Mouse (Mus musculus) cerebellum, adult 18-20 months (tissue): ENCODE data around the gene Rhbg.

Source experiments
- DNase-seq, 2 experiments: peaks; one replicate each; pipeline ENCODE4 v3.0.0; 2021

Rhbg gene

DNA sequence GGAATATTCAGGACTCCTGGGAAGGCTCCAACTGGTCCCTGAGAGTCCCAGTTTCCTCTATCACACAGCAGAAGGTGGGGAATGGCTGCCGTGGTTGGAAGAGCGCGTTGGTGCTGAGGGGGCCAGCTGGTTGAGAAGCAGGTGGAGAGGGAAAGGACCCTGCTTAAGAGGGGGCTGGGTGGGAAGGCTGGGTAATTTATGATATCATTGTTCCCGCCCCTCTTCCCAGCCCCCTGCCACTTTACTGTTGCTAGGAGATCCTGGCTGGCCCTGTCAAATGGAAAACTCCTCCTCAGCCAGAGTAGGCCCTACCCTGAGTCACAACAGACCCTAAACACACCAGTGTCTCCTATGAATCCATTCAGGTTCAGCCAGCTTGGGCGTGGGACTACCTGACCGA is 26.5 kb downstream of the Rhbg start:
- peak in 1 of 2 experiments; percentile 16 for DNase-seq

- DNase-seq, result no peak
Measured at GRCm38 (mm10) chr3:88227260-88227659, 27.2 kb downstream of the Rhbg start.

- peak; percentile 90 to 92 for DNase-seq
Measured at GRCm38 (mm10) chr3:88226101-88226845, 28.2 kb downstream of the Rhbg start.

- DNase-seq, result no peak
Measured at GRCm38 (mm10) chr3:88224929-88225328, 29.6 kb downstream of the Rhbg start.

GRCm38 (mm10) chr3:88222446-88222845 is 32.1 kb downstream of the Rhbg start:
- peak in 1 of 2 experiments; percentile 36 for DNase-seq

- DNase-seq, result peak; percentile 49 to 60
Measured at GRCm38 (mm10) chr3:88221519-88222390, 32.8 kb downstream of the Rhbg start.

GRCm38 (mm10) chr3:88220842-88221241 is 33.7 kb downstream of the Rhbg start:
- no peak for DNase-seq

DNA sequence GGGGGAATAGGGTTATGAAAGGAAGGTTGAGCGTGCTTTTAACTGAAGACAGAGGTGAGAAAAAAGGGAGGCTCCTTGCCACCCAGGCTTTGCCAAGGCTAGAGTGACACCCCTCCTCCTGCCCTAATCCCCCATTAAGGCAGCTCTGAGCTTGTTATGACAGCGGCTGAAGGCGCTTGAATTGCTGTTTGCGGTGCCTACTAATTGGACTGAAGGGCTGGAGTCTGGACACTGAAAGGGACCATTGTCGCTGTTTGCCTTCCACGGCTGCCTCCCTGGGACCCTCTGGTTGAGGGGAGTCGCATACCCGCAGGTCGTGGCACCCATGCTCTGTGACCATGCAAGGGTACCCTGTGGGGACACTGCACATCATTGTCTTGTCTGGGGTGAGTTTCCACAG is 34.6 kb downstream of the Rhbg start:
- DNase-seq, result no peak

GRCm38 (mm10) chr3:88217679-88218078 is 36.8 kb downstream of the Rhbg start:
- no peak for DNase-seq

DNA sequence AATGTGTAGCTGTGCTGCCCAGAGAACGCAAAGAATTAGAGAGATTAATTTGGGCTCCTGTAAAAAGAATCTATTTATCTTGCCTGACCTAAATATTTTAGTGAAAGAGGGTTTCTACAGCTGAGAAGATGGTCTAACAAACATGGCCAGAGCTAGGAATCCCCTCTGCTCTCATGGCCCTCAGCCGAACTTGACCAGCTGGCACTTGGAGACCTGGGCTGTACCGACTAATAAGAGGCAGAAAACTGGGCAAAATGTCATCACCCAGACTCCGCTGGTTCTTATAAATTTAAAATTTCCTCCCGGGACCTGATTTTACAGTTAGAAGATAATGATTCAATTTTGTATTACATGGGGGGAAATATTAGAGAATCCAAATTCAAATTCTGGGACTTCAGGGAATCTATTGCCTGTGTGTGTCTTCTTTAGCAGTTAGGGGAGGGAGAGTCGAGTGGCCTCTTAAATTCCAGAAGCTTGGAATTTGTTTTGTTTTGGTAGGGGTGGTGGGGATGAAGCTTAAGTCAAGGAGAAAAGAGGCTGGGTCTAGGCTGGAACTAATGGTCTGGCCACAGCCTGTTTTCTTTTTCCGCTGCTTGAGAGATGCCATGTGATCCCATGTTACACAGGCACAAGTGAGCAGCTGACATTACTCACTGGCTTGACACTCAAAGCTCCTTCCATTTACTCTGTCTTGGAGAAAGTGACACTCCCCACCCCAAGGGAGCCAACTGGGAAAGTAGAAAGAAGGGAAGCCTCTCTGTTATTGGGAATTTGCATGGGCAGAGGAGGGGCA is 37.8 kb downstream of the Rhbg start:
- peak; percentile 78 to 88 for DNase-seq

GRCm38 (mm10) chr3:88216116-88216515 is 38.4 kb downstream of the Rhbg start:
- DNase-seq, result peak in 1 of 2 experiments; percentile 52

DNA sequence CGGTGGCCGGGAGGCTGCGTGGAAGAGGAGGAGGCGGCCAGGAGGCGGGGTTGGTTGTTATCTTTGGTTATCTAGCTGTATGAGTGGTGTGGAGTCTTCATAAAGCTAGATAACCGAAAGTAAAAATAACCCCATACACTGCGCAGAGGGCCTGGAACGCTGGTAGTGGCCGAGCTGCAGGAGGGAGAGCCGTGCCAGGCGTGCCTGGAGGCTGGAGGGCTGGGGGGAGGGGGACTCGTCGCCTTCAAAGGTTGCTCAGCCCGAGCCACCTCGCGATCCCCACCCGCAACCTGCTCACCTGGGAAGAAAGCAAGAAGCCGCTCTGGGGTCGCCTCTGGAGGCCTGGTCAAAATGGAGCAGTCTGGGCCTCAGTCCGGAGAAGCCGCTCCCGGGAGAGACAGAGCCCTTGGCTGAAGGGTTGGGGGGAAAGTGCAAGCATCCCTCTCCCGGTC is 38.9 kb downstream of the Rhbg start:
- DNase-seq, result peak; percentile 60 to 73

- DNase-seq, result peak; percentile 50 to 68
Measured at GRCm38 (mm10) chr3:88214971-88215552, 39.4 kb downstream of the Rhbg start.

DNA sequence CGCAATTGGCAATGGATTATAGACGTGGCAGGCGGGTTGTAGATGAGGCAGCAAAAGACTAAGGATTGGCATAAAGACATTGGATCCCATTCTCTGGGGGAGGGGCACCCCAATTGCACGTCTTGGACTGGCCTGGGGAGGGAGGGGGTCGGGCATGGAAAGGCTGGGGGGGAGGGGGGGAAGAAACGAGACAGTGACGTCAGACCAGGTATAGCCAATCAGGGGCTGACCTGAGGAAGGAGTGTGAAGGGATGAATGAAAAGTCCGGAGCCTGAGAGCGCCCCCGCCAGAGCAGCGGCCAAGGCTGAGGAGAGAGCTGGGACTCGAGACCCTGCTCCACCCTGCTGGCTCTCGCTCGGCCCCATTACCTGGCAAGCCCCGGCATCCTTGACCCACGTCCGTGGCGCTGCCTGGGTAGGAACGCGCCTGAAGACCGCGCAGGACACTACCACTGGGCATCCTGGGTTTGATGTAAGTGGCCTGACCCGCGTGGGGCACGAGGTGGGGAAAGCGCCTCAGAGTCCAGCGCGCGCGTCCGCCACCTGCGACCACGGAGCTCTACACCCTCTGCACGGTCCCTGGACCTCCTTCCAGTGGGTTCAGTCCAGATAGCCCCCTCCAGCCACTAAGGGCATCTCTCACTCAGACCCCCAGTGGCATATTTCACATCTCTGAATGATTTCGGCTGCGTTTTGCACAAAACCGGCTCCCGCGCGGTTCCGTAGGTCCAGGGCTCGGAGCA is 40.1 kb downstream of the Rhbg start:
- peak; percentile 88 for DNase-seq

DNA sequence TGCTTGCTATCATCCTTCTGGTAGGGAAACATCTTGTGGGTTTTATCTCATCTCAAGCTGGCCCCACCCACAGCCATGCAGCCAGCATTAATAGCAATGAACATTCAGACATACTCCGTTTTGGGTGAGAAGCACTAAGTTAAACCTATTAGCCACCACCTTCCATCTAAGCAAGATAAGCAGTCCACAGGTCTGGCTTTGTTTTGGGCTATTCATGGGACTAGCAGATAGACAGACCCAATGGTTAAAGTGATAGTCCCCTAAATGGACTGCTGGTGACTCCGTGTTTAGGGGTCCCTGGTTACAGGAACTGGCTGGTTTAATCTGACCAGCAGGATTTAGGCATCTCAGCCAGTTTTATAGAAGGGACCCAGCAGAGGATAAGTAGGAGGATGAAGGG is 41.5 kb downstream of the Rhbg start:
- DNase-seq, result peak in 1 of 2 experiments; percentile 21

DNA sequence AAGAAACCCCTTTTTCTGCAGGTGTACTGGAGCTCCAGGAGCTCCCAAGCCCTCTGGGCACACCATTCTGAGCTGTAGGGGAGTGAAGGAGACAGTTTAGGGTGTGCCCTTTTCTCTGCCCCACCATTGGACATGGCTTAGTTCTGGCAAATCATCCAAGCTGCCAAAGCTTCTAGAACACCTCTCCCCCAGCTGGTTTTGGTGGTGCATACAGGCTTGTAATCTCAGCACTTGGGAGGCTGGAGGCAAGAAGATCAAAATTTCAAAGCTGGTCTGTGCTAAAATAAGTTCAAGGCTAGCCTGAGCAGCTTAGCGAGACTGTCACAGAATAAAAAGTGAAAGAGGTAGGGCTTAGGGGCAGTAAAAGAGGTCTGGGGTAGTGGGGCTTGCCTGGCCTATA is 42.2 kb downstream of the Rhbg start:
- peak in 1 of 2 experiments; percentile 16 for DNase-seq

DNA sequence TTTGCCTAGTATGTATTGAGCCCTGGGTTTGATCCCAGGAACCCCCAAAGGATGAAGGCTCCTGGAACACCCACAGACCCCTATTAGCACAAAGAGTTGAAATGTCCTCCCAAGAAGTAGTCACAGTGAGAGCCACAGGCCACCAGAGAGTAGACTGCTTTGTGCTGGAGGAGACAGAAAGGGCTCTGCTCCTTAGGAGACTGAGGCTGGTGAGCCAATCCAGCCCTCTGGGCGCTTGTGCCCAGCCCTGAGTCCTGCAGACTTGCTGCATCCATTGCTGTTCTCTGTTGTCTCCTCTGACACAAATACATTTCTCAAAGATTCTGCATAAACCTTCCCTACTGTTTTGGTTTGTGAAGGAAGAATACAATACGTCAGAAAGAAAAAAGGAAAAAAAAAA is 43.6 kb downstream of the Rhbg start:
- peak in 1 of 2 experiments; percentile 17 for DNase-seq

DNA sequence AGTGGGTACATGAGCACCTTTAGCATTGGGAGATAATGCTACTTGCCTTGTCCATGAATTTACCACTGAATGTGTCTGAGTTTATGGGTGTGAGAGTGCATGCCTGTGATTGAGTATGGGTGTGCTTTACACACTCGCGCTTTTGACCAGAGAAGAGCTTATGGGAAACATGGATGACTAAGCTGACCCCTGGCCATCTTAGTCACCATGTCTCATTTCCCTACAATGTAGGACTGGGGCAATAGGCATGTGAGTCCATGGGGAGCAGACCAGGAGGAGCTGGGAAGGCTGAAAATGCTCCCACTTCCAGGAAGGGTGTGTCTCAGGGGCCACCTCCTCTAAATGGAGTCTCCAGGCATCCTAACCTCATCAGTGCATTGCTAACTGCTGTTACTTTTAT is 44.4 kb downstream of the Rhbg start:
- DNase-seq, result peak; percentile 1 to 13

- peak; percentile 26 to 37 for DNase-seq
Measured at GRCm38 (mm10) chr3:88209306-88209705, 45.2 kb downstream of the Rhbg start.

GRCm38 (mm10) chr3:88208226-88208720 is 46.2 kb downstream of the Rhbg start:
- DNase-seq, result peak in 1 of 2 experiments; percentile 12

- DNase-seq, result peak; percentile 46 to 60
Measured at GRCm38 (mm10) chr3:88207451-88208100, 46.9 kb downstream of the Rhbg start.
